Mouse (Mus musculus) gastrocnemius, adult 2 months (tissue): Measurements from ENCODE around the gene Mcm3ap. TPM values are rescaled to one million over a fixed set of nuclear protein-coding genes. Genes with fewer than 3 reads are reported as not detected.

Experiments used
- DNase-seq: peaks from one replicate; pipeline ENCODE4 v3.0.0; 2022
- H3K27ac ChIP-seq: fragments of 200-600 bp; 2 replicates; pipeline ENCODE4 v1.8.1; 2022; ENCODE audit warnings: mild to moderate bottlenecking
- H3K4me3 ChIP-seq: fragments of 200-600 bp; 2 replicates; pipeline ENCODE4 v1.8.1; 2022; ENCODE audit warnings: mild to moderate bottlenecking, moderate library complexity
- CTCF ChIP-seq: fragments of 200-600 bp; IDR thresholded peaks from 2 replicates; pipeline ENCODE4 v1.8.1; 2022; ENCODE audit warnings: antibody characterized with exemption, mild to moderate bottlenecking, moderate library complexity
- intact Hi-C: fragments of 180-260 bp; cut with DNase I; formaldehyde crosslinking; loops from one replicate; pipeline ENCODE4 v1.15.1; 2025
- long read RNA-seq, 2 experiments: library from polyadenylated mRNA; stranded (forward); transcript quantifications; one replicate each; pipeline ENCODE4 v2.0.0; 2021
- total RNA-seq, 2 experiments: library from RNA; stranded (reverse); gene quantifications; 2 replicates each; pipeline ENCODE4 v1.2.3; 2021

Gene Mcm3ap
- 10 to 100 TPM; 18.0 to 23.8 TPM for total RNA-seq
- long read RNA-seq, experiment 1, full-length matches to known transcripts = 23 of 34 reads
- long read RNA-seq, experiment 1, partial matches to known transcripts = 8 of 34 reads
- long read RNA-seq, experiment 1, other reads (novel, unspliced or antisense) = 3 of 34 reads
- long read RNA-seq, experiment 2, full-length matches to known transcripts = 12 of 19 reads
- long read RNA-seq, experiment 2, partial matches to known transcripts = 6 of 19 reads
- long read RNA-seq, experiment 2, other reads (novel, unspliced or antisense) = 1 of 19 reads

DNA sequence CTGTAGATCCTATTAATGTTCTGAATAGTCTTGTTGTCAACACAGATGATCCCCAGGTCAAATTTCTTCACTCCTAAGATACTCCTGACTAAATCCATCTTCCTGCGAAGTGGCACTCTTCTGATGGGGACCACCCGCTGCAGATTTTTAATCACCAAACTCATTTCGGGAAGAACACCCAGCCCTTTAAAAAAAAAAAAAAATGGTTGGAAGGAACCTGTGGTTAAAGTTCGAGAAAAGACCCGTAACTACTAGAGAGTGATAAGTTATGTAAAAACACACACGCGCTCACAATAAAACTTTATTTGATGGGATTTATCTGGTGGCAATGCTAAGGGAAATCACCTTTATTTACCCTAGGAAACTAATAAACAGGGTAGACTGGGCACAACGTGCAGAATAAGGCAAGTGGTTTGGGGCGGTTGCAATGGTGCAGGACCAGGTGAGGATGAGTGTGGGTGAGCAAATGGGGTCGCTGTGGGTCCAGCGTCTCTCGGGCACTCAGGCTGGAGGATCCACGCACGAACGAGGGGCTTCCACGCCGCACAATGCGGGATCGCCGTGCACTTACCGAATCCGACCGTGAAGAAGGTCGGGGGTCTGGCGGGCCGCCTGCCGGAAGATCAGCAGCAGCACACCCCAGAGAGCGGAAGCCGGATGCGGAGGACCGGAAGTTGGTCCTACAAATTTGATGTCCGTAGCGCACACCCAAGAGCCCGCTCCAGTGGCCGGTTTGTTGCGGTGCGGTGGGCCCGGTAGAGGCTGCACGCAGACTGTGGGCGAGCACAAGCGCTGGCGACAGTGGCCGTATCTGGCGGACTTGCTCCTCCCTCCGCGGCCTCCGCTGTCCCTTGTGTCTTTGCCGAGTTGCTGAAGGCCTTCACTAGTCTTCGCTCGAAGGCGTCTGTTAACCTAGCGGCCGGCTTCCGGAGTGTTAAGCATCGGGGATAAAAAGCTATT lies at the start of gene Mcm3ap, which contains the start of gene Ybey:
TSS of gene Mcm3ap (plus strand) at position 725 of the 960 bp plus-strand sequence.
TSS of gene Ybey (minus strand) at position 912 of the 960 bp plus-strand sequence.
- TF ChIP-seq CTCF = peak; percentile 52
- DNase-seq = peak; percentile 94
- Histone ChIP-seq H3K4me3 (peak within 1 kb of the TSS; percentile 97), H3K27ac (peak within 1 kb of the TSS; percentile 96)
- intact Hi-C loops = loop anchor here (5.0 to 10.0 kb wide), 2 partner anchors 156 to 264 kb away; partner anchors contain the start of gene Col6a2

DNA sequence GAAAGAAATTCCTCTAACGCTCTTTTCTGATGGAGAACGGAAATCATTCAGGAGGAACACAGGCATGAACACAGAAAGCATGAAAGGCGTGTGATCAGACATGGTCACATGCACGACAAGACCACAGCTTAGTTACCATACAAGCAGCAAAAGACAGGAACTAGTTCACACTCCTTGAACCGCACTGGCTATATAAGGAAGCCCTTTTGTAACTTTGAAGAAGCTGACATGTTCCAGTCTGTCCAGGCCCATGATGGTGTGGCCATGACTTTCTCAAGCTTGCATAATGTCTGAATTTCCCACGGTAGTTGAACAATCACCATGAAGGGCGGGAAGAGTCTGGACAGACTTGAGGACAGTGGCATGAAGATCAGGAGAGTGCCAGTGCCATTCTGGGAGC lies 43.1 kb upstream of the Mcm3ap start:
- intact Hi-C loops = no loop called here
- no peak for DNase-seq
- no peak overlapping the region for H3K27ac ChIP-seq
- no peak overlapping the region for H3K4me3 ChIP-seq
- no peak for TF ChIP-seq CTCF

DNA sequence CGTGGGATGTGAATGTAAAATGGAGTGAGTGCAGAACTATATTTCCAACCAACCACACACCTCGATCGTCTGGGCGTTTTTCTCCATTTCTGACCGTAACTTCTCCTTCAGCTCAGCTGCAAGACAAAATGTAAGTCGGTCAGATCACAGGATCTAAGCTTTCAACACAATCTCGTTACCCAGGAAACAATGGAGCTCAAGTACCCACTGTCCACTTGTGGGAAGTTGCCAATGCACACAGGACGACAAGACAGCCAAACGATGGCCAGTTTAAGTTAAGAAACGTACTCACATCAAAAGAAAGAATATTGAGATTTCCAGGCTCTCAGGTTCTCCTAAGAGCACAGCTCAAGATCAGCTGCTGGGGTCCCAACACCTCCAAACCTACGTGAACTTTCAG lies 34.8 kb upstream of the Mcm3ap start:
- no peak for TF ChIP-seq CTCF
- no peak overlapping the region for H3K27ac ChIP-seq
- no peak overlapping the region for H3K4me3 ChIP-seq
- DNase-seq = no peak
- intact Hi-C loops = no loop called here

DNA sequence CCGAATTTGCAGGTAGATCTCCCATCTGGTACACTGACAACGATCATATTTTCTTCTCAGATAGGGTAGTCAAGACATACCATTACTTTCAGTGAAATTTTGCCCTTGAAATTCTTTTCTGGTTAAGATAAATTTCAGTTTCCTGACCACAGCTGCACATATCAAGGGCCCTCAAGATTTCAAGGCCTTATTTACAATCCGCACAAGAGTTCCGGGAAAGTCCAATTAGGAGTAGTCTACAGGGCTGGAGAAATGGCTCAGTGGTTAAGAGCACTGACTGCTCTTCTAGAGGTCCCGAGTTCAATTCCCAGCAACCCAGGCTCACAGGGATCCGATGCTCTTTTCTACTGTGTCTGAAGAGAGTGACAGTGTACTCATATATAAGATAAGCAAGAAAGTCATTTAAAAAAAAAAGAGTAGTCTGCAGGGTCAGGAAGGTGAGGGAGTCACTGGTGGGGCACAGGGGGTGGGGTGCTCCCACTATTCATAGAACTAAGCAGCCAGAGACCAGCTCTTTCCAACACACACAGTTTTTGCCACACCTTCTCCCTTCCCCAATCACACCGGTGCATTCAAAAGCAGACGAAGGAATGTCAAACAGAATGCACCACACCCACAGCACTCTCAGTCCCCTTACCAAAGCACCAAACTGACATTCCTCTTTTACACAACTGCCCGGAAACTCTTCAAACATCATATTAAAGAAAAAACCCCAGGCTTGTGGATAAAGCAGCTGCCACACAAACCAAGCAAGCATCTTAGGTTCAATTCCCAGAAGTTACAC lies 29.4 kb upstream of the Mcm3ap start:
- H3K27ac ChIP-seq = no peak overlapping the region
- no peak for TF ChIP-seq CTCF
- no peak for DNase-seq
- no peak overlapping the region for H3K4me3 ChIP-seq
- intact Hi-C loops = no loop called here

DNA sequence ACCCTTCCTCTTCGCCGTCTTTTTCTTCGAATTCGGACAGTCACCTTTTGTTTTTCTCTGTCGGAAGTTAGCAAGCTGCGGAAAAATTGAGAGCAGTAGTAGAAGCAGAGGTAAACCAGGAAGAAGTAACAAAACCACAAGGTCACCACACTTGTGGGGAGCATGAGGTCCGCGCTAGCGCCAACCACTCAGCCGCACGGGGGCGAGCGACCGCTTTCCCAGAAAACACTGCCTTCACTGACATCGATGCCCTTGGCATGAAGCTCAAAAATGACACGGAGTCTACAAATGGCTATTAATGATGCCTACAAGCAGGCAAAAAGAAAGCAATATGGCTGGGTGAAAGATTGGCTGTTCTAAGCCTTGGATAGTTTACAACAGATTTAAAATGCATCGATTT lies 28.4 kb upstream of the Mcm3ap start, which contains the start of gene AC141477.1:
TSS of gene AC141477.1 (minus strand) at position 164 of the 400 bp plus-strand sequence.
- TF ChIP-seq CTCF = no peak
- DNase-seq = no peak
- H3K4me3 ChIP-seq = no peak within 1 kb of the TSS
- H3K27ac ChIP-seq = no peak within 1 kb of the TSS
- intact Hi-C loops = no loop called here

DNA sequence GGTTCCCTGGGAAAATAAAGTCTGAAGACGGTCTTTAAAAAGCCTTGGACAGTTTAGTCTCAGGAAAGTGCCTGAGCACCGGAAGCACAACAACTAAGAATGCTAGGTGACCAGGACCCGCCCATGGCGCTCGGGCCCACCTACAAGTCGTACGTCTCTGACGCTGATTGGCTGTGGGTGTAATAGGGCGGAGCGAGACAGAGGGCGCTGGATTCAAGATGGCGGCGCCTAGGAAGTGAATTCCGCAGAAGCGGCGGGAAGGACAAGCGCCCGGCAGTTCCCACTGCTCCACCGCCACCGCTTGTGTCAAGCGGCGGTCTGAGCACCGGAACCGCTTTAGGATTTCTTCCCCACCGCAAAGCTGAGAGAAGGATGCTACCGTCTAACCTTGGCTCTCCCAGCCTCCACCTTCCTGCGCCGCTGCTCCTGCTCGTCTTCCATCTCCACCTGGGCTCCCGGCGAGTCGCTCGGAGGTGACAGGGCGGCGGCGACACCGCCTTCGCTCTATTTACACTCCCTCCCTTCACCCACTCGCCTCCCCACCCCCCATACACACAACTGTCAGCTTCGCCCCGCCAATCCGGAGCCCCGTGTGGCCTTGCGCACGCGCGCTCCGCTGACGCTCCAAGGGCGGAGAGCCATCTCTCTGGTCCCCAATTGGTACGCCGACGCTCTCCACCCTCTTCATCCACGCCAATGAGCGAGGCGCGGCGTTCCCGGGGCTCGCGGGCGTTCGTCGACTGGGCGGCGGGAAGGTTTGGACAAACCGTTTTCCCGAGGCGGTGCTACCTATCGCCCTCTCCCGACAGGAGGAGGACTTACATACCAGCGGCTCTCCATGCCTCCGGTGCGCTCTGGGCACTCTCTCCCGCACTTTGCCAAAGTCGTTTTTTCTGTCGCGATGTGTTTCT lies 26.3 kb upstream of the Mcm3ap start, which contains the start of gene Pcnt:
TSS of gene Pcnt (minus strand) at position 609 of the 911 bp plus-strand sequence.
- DNase-seq = peak; percentile 99
- H3K27ac ChIP-seq = peak within 1 kb of the TSS; percentile 99
- peak; percentile 89 for TF ChIP-seq CTCF
- intact Hi-C loops = no loop called here
- peak within 1 kb of the TSS; percentile 95 for H3K4me3 ChIP-seq

DNA sequence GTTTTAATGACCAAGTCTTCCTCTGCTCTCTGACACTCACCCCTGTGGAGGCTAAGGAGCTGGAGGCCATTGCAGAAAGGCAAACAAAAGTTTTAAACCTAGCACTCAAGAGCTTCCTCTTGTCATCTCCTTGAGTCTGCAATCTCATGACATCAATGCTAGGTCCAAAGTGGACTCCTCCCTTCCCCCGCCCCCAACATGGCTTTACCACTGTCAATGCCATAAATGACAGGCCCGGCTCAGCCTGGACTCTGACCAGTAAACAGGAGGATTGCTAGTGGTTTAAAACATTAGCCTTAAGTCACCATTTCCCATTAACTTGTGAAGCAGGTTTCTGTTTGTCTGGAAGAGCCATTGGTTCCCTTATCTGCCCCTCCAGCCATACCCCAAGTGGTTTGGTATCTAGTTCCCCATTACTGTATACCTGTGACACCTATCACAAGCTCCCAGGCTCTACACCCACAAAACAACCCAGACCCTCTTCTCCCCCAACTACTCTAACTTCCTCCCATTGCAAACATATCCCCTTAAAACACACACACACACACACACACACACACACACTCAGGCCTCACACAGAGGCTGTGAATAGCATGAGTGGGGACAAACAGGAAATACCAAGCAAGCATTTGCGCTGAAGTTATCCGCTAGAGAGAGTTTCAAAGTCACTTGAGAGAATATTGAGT lies 22.6 kb upstream of the Mcm3ap start:
- intact Hi-C loops = no loop called here
- Histone ChIP-seq H3K4me3 (no peak overlapping the region), H3K27ac (peak overlapping the region; percentile 89)
- DNase-seq = no peak
- TF ChIP-seq CTCF = no peak

DNA sequence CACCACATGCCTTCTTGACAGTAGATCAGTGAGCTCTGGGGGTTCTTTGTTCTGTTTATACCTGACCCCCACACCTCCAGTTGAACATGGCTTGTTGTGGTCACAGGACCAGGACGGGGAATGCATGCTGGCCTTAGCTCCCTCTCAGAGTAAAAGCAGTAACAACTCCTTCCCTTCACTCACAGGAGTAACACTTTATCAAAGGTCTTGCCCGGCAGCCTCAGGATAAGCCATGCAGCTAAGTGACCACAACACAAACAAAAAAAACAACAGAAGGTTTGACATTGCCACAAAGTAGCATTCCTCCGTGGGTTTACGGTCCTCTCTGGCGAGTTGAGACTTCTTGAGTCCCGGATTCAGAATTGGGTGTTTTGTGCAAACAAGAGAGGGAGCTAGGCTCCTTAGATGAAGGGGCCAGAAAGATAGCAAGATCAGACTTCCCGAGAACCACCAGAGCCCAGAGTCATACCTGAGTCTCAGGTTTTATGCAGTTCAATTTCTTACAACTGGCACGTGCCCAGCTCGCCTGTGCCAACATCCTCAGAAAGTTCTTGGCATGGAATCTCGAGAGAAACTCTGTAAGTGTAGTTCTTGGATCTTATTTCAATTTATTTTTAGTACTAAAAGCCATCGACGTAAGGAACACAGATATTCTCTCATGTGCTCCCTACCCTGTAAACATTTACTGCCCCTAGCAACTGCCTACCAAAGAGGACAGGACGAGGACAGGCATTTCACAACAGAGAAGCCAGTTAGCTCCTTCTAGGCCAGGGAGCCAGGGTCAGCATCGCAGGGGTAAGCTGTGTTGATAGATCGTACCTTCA lies 21.1 kb upstream of the Mcm3ap start:
- peak overlapping the region; percentile 89 for H3K27ac ChIP-seq
- H3K4me3 ChIP-seq = peak overlapping the region; percentile 5; the same call in 1 of the 2 replicates
- intact Hi-C loops = no loop called here
- no peak for TF ChIP-seq CTCF
- peak; percentile 75 for DNase-seq

DNA sequence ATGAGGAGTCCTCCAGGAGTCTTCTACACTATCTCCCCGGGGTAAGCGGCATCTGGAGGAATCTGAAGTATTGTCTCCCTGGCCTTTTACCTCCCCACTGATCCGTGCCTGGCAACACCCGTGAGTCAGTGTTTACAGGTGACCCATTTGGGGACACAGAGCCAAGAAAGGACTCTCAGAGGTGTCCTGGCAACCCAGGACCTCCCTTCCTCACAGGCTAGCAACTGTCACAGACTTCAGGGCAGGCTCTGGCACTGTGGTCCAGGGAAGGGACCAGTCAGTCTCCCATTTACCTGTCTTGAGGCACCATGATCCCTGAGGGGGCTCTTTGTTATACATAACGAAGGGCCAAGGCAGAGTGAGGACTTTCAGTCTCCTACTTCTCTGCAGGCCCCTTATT lies 19.9 kb upstream of the Mcm3ap start, which contains the start of gene 2610028H24Rik:
TSS of gene 2610028H24Rik (plus strand) at position 231 of the 400 bp plus-strand sequence.
- Histone ChIP-seq H3K27ac (peak within 1 kb of the TSS; percentile 89), H3K4me3 (no peak within 1 kb of the TSS; the same call in 1 of the 2 replicates)
- no peak for DNase-seq
- intact Hi-C loops = no loop called here
- no peak for TF ChIP-seq CTCF

DNA sequence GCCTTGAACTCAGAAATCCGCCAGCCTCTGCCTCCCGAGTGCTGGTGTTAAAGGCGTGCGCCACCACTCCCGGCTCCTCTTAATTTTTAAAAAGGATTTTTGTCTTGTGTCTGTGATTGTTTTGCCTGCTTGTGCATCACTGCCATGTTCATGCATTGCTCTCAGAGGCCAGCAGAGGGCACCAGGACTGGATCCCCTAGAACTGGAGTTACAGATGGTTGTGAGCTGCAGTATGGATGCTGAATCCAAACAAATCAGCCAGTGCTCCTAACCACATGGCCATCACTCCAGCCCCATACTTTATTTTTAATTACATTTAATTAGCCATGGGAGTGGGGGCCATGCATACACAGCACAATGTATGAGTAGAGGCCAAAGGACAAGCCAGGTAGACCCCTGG lies 13.4 kb upstream of the Mcm3ap start:
- H3K4me3 ChIP-seq = no peak overlapping the region
- TF ChIP-seq CTCF = peak; percentile 81
- DNase-seq = peak; percentile 47
- intact Hi-C loops = loop anchor here (1.0 kb wide), 1 partner anchor 280 kb away; no protein-coding TSS in a partner anchor
- no peak overlapping the region for H3K27ac ChIP-seq
